Mouse (Mus musculus) heart, adult 2 months (tissue): ENCODE measurements at regions not wholly inside any gene's neighbourhood (a gene's known extent, or its start where the extent isn't known, plus 50 kb on each side); places are given as distances from the start of the nearest gene placed in this dataset.
"Not testable (repeated sequence)": the region's sequence is repeated elsewhere in the genome, so short reads cannot be mapped to it uniquely, and the experiment has no call there.

Experiments
- DNase-seq, 2 experiments: peaks; one replicate each; pipeline ENCODE4 v3.0.0; 2021
- H3K27ac ChIP-seq: fragments of 200-600 bp; 2 replicates; pipeline ENCODE4 v1.8.1; 2022
- H3K27me3 ChIP-seq: fragments of 200-500 bp; 2 replicates; pipeline ENCODE4 v1.6.1; 2012; ENCODE audit warnings: mild to moderate bottlenecking, low read length, inconsistent platforms, mixed read lengths; ENCODE audit not compliant: control insufficient read depth, insufficient read depth
- H3K36me3 ChIP-seq: fragments of 200-500 bp; 2 replicates; pipeline ENCODE4 v1.6.1; 2012; ENCODE audit warnings: low read length, inconsistent platforms; ENCODE audit not compliant: control insufficient read depth, insufficient read depth
- H3K4me1 ChIP-seq: fragments of 200-500 bp; 2 replicates; pipeline ENCODE4 v1.6.1; 2011; ENCODE audit warnings: low read length; ENCODE audit not compliant: control insufficient read depth, insufficient read depth
- H3K4me3 ChIP-seq: fragments of 200-600 bp; 2 replicates; pipeline ENCODE4 v1.8.1; 2022
- H3K79me2 ChIP-seq: fragments of 200-500 bp; replicated peaks from 2 replicates; pipeline ENCODE4 v1.6.1; 2012; ENCODE audit warnings: mild to moderate bottlenecking, inconsistent platforms, low read length, moderate library complexity, mixed read lengths; ENCODE audit not compliant: control insufficient read depth, insufficient read depth
- H3K9ac ChIP-seq: fragments of 200-500 bp; 2 replicates; pipeline ENCODE4 v1.6.1; 2012; ENCODE audit warnings: low read depth, mild to moderate bottlenecking, control low read depth, inconsistent platforms, low read length, mixed read lengths
- CTCF ChIP-seq: fragments of 200-600 bp; IDR thresholded peaks from 2 replicates; pipeline ENCODE4 v1.8.1; 2022; ENCODE audit warnings: antibody characterized with exemption, mild to moderate bottlenecking, moderate library complexity
- EP300 ChIP-seq: fragments of 200-500 bp; IDR thresholded peaks from 2 replicates; pipeline ENCODE4 v1.6.1; 2011; ENCODE audit warnings: low read depth, low read length, control low read depth; ENCODE audit not compliant: insufficient read depth
- POLR2A ChIP-seq: fragments of 200-500 bp; IDR thresholded peaks from 2 replicates; pipeline ENCODE4 v1.6.1; 2011; ENCODE audit warnings: mild to moderate bottlenecking, low read depth, low read length, control low read depth; ENCODE audit not compliant: insufficient read depth
- WGBS: fragments of 180-500 bp; shearing (Covaris S2); methylation state at CpG from one replicate; pipeline ENCODE4 v1.1.7; 2018; 5-methylcytosine and 5-hydroxymethylcytosine counted together
- intact Hi-C: fragments of 180-260 bp; cut with DNase I; formaldehyde crosslinking; loops from one replicate; pipeline ENCODE4 v1.15.1; 2025

DNA sequence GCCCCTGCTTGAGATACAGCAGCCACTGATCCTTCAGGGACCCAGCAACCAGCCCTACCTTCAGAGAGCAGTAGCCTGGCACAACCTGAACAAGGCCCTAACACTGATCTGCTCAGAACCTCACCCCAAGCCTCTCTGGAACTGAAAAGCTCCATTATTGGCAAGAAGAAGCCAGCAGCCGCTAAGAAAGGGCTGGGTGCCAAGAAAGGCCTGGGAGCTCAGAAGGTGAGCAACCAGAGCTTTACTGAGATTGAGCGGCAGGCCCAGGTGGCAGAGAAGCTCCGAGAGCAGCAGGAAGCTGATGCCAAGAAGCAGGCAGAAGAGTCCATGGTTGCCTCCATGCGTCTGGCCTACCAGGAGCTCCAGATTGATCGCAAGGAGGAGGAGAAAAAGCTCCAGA, 74.4 kb upstream of the Oxtr start:
- DNase-seq, intact Hi-C loops, H3K27ac ChIP-seq, H3K9ac ChIP-seq, H3K79me2 ChIP-seq, H3K4me1 ChIP-seq, H3K4me3 ChIP-seq, H3K27me3 ChIP-seq, H3K36me3 ChIP-seq: not testable (repeated sequence)
- WGBS, result 82% methylated on average over 5 of the region's 5 CpGs

DNA sequence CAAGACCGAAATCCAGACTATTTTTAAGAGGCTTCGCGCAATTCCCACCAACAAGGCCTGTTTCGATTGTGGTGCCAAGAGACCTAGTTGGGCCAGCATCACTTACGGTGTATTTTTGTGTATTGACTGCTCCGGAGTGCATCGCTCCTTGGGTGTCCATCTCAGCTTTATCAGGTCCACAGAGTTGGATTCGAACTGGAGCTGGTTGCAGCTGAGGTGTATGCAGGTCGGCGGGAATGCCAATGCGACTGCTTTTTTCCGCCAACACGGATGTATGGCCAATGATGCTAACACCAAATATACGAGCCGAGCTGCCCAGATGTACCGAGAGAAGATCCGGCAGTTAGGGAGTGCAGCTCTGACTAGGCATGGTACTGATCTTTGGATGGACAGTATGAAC, 73.9 kb upstream of the Oxtr start:
- H3K9ac ChIP-seq, intact Hi-C loops, H3K4me3 ChIP-seq, H3K36me3 ChIP-seq, H3K4me1 ChIP-seq, H3K79me2 ChIP-seq, DNase-seq, H3K27ac ChIP-seq, H3K27me3 ChIP-seq: not testable (repeated sequence)
- WGBS, result 93% methylated on average over 17 of the region's 17 CpGs

DNA sequence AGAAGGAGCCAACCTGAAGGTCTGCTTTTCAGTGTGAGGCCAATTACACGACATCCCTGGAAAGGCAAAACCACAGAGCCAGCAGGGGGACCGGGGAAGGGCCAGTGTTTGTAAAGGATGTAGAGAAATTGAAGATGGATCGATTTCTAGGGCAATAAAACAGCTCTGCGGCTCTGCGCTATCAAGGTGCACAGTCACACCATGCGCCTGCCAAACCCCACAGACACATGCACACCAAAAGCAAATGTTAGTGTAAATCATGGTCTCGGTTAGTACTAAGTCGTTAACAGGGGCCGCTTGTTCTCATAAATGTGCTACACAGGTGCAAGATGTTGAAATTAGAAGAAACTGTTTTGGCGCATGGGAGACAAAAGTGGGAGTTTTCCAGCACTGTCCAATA, 72.3 kb upstream of the Oxtr start:
- Histone ChIP-seq H3K4me3 (no peak overlapping the region), H3K4me1 (no peaks in the 10 kb centered on the region), H3K9ac (no peak overlapping the region), H3K79me2 (no peaks in the 10 kb centered on the region), H3K27me3 (no peaks in the 10 kb centered on the region), H3K27ac (no peak overlapping the region), H3K36me3 (no peaks in the 10 kb centered on the region)
- WGBS, result 89% methylated on average over 10 of the region's 10 CpGs
- no peak for DNase-seq
- TF ChIP-seq POLR2A (no peak), CTCF (no peak), EP300 (no peak)
- intact Hi-C loops, result no loop called here

DNA sequence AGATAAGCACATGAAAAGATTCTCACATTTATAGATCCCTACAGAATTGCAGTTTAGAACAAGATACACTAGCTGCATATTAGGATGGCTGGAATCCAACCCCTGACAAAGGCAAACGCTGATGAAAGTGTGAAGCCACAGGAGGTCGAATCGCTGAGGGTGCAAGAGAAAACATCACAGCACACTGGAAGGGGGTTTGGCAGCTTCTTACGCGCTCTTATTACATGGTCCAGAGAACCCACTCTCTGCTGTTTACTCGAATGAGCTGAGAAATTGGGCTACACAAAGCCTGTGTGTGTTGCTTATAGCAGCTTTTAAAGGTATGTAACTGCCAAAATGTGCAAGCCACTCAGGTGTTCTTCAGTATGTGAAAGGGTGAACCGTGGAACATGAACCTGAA, 71.8 kb upstream of the Oxtr start:
- 67% methylated on average over 7 of the region's 7 CpGs for WGBS
- H3K27ac ChIP-seq, result no peak overlapping the region
- no peak overlapping the region for H3K9ac ChIP-seq
- TF ChIP-seq CTCF (no peak), POLR2A (no peak), EP300 (no peak)
- H3K79me2 ChIP-seq, result no peaks in the 10 kb centered on the region
- no peak overlapping the region for H3K4me3 ChIP-seq
- DNase-seq, result no peak
- intact Hi-C loops, result no loop called here
- no peaks in the 10 kb centered on the region for H3K36me3 ChIP-seq
- no peaks in the 10 kb centered on the region for H3K27me3 ChIP-seq
- no peaks in the 10 kb centered on the region for H3K4me1 ChIP-seq

DNA sequence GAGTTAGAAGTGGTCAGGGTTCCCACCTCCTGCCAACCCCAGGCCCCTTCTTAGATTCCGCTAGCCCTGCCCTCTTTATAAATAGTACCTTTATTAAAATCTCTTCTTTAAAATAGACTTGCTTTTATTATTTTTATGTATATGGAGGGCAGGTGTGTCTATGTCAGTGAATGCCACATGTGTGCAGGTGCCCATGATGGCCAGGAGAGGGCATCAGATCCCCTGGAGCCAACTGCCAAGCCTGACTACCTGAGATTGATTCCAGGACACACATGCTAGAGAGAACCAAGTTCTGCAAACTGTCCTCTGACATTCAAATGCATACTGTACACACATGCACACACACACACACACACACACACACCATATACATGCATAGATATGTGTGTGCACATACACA, 69.8 kb upstream of the Oxtr start:
- H3K36me3 ChIP-seq, result no peaks in the 10 kb centered on the region
- no peaks in the 10 kb centered on the region for H3K27me3 ChIP-seq
- no peak for DNase-seq
- H3K79me2 ChIP-seq, result no peaks in the 10 kb centered on the region
- intact Hi-C loops, result no loop called here
- H3K27ac ChIP-seq, result no peak overlapping the region
- no peak overlapping the region for H3K9ac ChIP-seq
- no peak overlapping the region for H3K4me3 ChIP-seq
- WGBS, result 100% methylated on average over 1 of the region's 1 CpGs
- no peaks in the 10 kb centered on the region for H3K4me1 ChIP-seq
- TF ChIP-seq EP300 (no peak), POLR2A (no peak), CTCF (no peak)

DNA sequence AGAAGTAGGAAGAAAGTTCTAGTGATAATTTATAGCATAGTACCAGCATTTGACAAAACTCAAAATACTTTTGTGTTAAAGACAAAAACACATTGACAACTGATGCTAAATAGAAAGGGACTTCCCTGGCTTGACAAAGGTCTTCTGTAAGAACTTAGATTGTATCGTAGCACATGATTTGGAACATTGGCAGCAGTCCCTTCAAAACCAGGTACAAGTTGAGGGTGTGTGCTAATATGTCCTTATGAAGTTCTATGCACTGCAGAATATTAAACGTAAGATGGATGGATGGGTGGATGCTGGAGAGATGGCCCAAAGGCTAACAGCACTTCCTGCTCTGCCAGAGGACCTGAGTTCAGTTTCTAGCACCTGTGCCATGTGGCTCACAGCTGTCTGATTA, 67.8 kb upstream of the Oxtr start:
- H3K36me3 ChIP-seq, result no peaks in the 10 kb centered on the region
- no peaks in the 10 kb centered on the region for H3K79me2 ChIP-seq
- TF ChIP-seq CTCF (no peak), POLR2A (no peak), EP300 (no peak)
- no peak overlapping the region for H3K27ac ChIP-seq
- no peak for DNase-seq
- intact Hi-C loops, result no loop called here
- no peak overlapping the region for H3K4me3 ChIP-seq
- H3K4me1 ChIP-seq, result no peaks in the 10 kb centered on the region
- H3K27me3 ChIP-seq, result no peaks in the 10 kb centered on the region
- H3K9ac ChIP-seq, result no peak overlapping the region
- WGBS, result 85% methylated on average over 2 of the region's 2 CpGs
